Mouse (Mus musculus) erythroblast, embryonic 14.5 days (primary cell): ENCODE data around the gene Tns1.

Source experiments
- GATA1 ChIP-seq: IDR thresholded peaks from 2 replicates; pipeline ENCODE4 v1.6.1; 2012; ENCODE audit warnings: low read length, inconsistent platforms, mixed read lengths
- TAL1 ChIP-seq: IDR thresholded peaks from 3 replicates; pipeline ENCODE4 v1.6.1; 2012; ENCODE audit warnings: low read length, inconsistent platforms, mixed read lengths

GRCm38 (mm10) chr1:74130883-74131659 lies 6.8 kb upstream of the Tns1 start:
- no peak for TF ChIP-seq TAL1
- no peak for TF ChIP-seq GATA1
